Mouse (Mus musculus): ENCODE measurements around the gene Arntl. TPM values are rescaled to one million over a fixed set of nuclear protein-coding genes. Genes with fewer than 3 reads are reported as not detected.

The Arntl gene
- polyA plus RNA-seq, 2 experiments: 5.6 to 6.8 TPM

GRCm38 (mm10) chr7:113219416-113219815 lies 12.2 kb downstream of the Arntl start:
- Histone ChIP-seq H3K4me2 (replicated peaks; ENCODE audit: low read depth, low read length, severe bottlenecking) (no peak overlapping the region), H3K27ac (replicated peaks; ENCODE audit: low read depth, low read length) (no peak overlapping the region), H3K9ac (ENCODE audit: low read depth, low read length, severe bottlenecking) (no peak overlapping the region), H3K4me3 (replicated peaks; ENCODE audit: low read length) (no peak overlapping the region), H3K9me3 (ENCODE audit: control insufficient read depth, low read length) (no peaks in the 10 kb centered on the region), H3K36me3 (ENCODE audit: control insufficient read depth, insufficient read depth, low read length) (no peaks in the 10 kb centered on the region), H3K4me1 (ENCODE audit: control insufficient read depth, insufficient read depth, low read length) (no peaks in the 10 kb centered on the region), H3K27me3 (ENCODE audit: control insufficient read depth, insufficient read depth, low read length) (no peaks in the 10 kb centered on the region)
- TF ChIP-seq POLR2A (IDR thresholded peaks at IDR 0.05; ENCODE audit: borderline replicate concordance, extremely low read depth, insufficient read depth, insufficient read length): no peak
- ATAC-seq (ENCODE audit: low FRiP score, low read depth): no peak
- DNase-seq (ENCODE audit: low spot score): peak; percentile 29
- 65% methylated on average over 13 of the region's 13 CpGs for WGBS

GRCm38 (mm10) chr7:113219864-113220263 lies 12.6 kb downstream of the Arntl start:
- DNase-seq (ENCODE audit: low spot score) (no peak), ATAC-seq (ENCODE audit: low FRiP score, low read depth) (no peak)
- no peak for TF ChIP-seq POLR2A (IDR thresholded peaks at IDR 0.05; ENCODE audit: borderline replicate concordance, extremely low read depth, insufficient read depth, insufficient read length)
- H3K36me3 ChIP-seq (ENCODE audit: control insufficient read depth, insufficient read depth, low read length): no peaks in the 10 kb centered on the region
- 93% methylated on average over 3 of the region's 3 CpGs for WGBS
- no peaks in the 10 kb centered on the region for H3K27me3 ChIP-seq (ENCODE audit: control insufficient read depth, insufficient read depth, low read length)
- H3K9ac ChIP-seq (ENCODE audit: low read depth, low read length, severe bottlenecking): no peak overlapping the region
- no peak overlapping the region for H3K4me2 ChIP-seq (replicated peaks; ENCODE audit: low read depth, low read length, severe bottlenecking)
- H3K4me1 ChIP-seq (ENCODE audit: control insufficient read depth, insufficient read depth, low read length): no peaks in the 10 kb centered on the region
- H3K9me3 ChIP-seq (ENCODE audit: control insufficient read depth, low read length): no peaks in the 10 kb centered on the region
- H3K4me3 ChIP-seq (replicated peaks; ENCODE audit: low read length): no peak overlapping the region
- no peak overlapping the region for H3K27ac ChIP-seq (replicated peaks; ENCODE audit: low read depth, low read length)

GRCm38 (mm10) chr7:113220691-113221238 lies 13.5 kb downstream of the Arntl start:
- no peak overlapping the region for H3K4me2 ChIP-seq (replicated peaks; ENCODE audit: low read depth, low read length, severe bottlenecking)
- no peak overlapping the region for H3K4me3 ChIP-seq (replicated peaks; ENCODE audit: low read length)
- H3K36me3 ChIP-seq (ENCODE audit: control insufficient read depth, insufficient read depth, low read length): no peaks in the 10 kb centered on the region
- no peaks in the 10 kb centered on the region for H3K9me3 ChIP-seq (ENCODE audit: control insufficient read depth, low read length)
- 72% methylated on average over 6 of the region's 6 CpGs for WGBS
- no peak overlapping the region for H3K27ac ChIP-seq (replicated peaks; ENCODE audit: low read depth, low read length)
- no peak for ATAC-seq (ENCODE audit: low FRiP score, low read depth)
- no peaks in the 10 kb centered on the region for H3K27me3 ChIP-seq (ENCODE audit: control insufficient read depth, insufficient read depth, low read length)
- H3K9ac ChIP-seq (ENCODE audit: low read depth, low read length, severe bottlenecking): no peak overlapping the region
- DNase-seq (ENCODE audit: low spot score): no peak
- no peaks in the 10 kb centered on the region for H3K4me1 ChIP-seq (ENCODE audit: control insufficient read depth, insufficient read depth, low read length)
- TF ChIP-seq POLR2A (IDR thresholded peaks at IDR 0.05; ENCODE audit: borderline replicate concordance, extremely low read depth, insufficient read depth, insufficient read length): no peak

- H3K4me1 ChIP-seq (ENCODE audit: control insufficient read depth, insufficient read depth, low read length): no peaks in the 10 kb centered on the region
- WGBS: 85% methylated on average over 5 of the region's 5 CpGs
- H3K4me2 ChIP-seq (replicated peaks; ENCODE audit: low read depth, low read length, severe bottlenecking): no peak overlapping the region
- no peaks in the 10 kb centered on the region for H3K27me3 ChIP-seq (ENCODE audit: control insufficient read depth, insufficient read depth, low read length)
- no peaks in the 10 kb centered on the region for H3K9me3 ChIP-seq (ENCODE audit: control insufficient read depth, low read length)
- no peak overlapping the region for H3K9ac ChIP-seq (ENCODE audit: low read depth, low read length, severe bottlenecking)
- H3K4me3 ChIP-seq (replicated peaks; ENCODE audit: low read length): no peak overlapping the region
- H3K36me3 ChIP-seq (ENCODE audit: control insufficient read depth, insufficient read depth, low read length): no peaks in the 10 kb centered on the region
- H3K27ac ChIP-seq (replicated peaks; ENCODE audit: low read depth, low read length): no peak overlapping the region
- DNase-seq (ENCODE audit: low spot score): no peak
- ATAC-seq (ENCODE audit: low FRiP score, low read depth): no peak
- TF ChIP-seq POLR2A (IDR thresholded peaks at IDR 0.05; ENCODE audit: borderline replicate concordance, extremely low read depth, insufficient read depth, insufficient read length): no peak
These were observed 15.6 kb downstream of the Arntl start for GRCm38 (mm10) chr7:113222821-113223220.

GRCm38 (mm10) chr7:113224620-113225019 lies 17.4 kb downstream of the Arntl start:
- ATAC-seq (ENCODE audit: low FRiP score, low read depth) (no peak), DNase-seq (ENCODE audit: low spot score) (no peak)
- TF ChIP-seq POLR2A (IDR thresholded peaks at IDR 0.05; ENCODE audit: borderline replicate concordance, extremely low read depth, insufficient read depth, insufficient read length): no peak
- Histone ChIP-seq H3K27ac (replicated peaks; ENCODE audit: low read depth, low read length) (no peak overlapping the region), H3K4me1 (ENCODE audit: control insufficient read depth, insufficient read depth, low read length) (0 out of 2 replicates have a peak, but pooled peaks cover 3% of the 10 kb centered on the region), H3K4me2 (replicated peaks; ENCODE audit: low read depth, low read length, severe bottlenecking) (no peak overlapping the region), H3K36me3 (ENCODE audit: control insufficient read depth, insufficient read depth, low read length) (no peaks in the 10 kb centered on the region), H3K9me3 (ENCODE audit: control insufficient read depth, low read length) (no peaks in the 10 kb centered on the region), H3K9ac (ENCODE audit: low read depth, low read length, severe bottlenecking) (no peak overlapping the region), H3K4me3 (replicated peaks; ENCODE audit: low read length) (no peak overlapping the region), H3K27me3 (ENCODE audit: control insufficient read depth, insufficient read depth, low read length) (no peaks in the 10 kb centered on the region)
- 67% methylated on average over 1 of the region's 1 CpGs for WGBS

GRCm38 (mm10) chr7:113228498-113228897 lies 21.2 kb downstream of the Arntl start:
- Histone ChIP-seq H3K4me1 (ENCODE audit: control insufficient read depth, insufficient read depth, low read length) (0 out of 2 replicates have a peak, but pooled peaks cover 3% of the 10 kb centered on the region), H3K4me2 (replicated peaks; ENCODE audit: low read depth, low read length, severe bottlenecking) (no peak overlapping the region), H3K9ac (ENCODE audit: low read depth, low read length, severe bottlenecking) (no peak overlapping the region), H3K27ac (replicated peaks; ENCODE audit: low read depth, low read length) (no peak overlapping the region), H3K9me3 (ENCODE audit: control insufficient read depth, low read length) (no peaks in the 10 kb centered on the region), H3K4me3 (replicated peaks; ENCODE audit: low read length) (no peak overlapping the region), H3K36me3 (ENCODE audit: control insufficient read depth, insufficient read depth, low read length) (no peaks in the 10 kb centered on the region), H3K27me3 (ENCODE audit: control insufficient read depth, insufficient read depth, low read length) (no peaks in the 10 kb centered on the region)
- ATAC-seq (ENCODE audit: low FRiP score, low read depth) (no peak), DNase-seq (ENCODE audit: low spot score) (no peak)
- WGBS: 59% methylated on average over 6 of the region's 6 CpGs
- no peak for TF ChIP-seq POLR2A (IDR thresholded peaks at IDR 0.05; ENCODE audit: borderline replicate concordance, extremely low read depth, insufficient read depth, insufficient read length)
